Mouse (Mus musculus) heart, embryonic 13.5 days (tissue): ENCODE results near the gene Snrk. TPM values are rescaled to one million over a fixed set of nuclear protein-coding genes. Genes with fewer than 3 reads are reported as not detected.
A peak's percentile ranks its signal among the peaks of the same experiment; 100 is the strongest.

Experiments used
- ATAC-seq: fragments of 200-750 bp; cut with Nextera tagmentation; 2 replicates; pipeline ENCODE4 v1.8.0; 2017; ENCODE audit warnings: moderate TSS enrichment; ENCODE audit not compliant: insufficient number of reproducible peaks, low FRiP score, low TSS enrichment; ENCODE audit errors: extremely low read depth
- H3K27ac ChIP-seq: fragments of 300-500 bp; sonication (generic); replicated peaks from 2 replicates; pipeline ENCODE4 v1.5.1; 2015; ENCODE audit warnings: moderate library complexity, mild to moderate bottlenecking, inconsistent platforms
- H3K27me3 ChIP-seq: fragments of 300-500 bp; sonication (generic); replicated peaks from 2 replicates; pipeline ENCODE4 v1.6.1; 2015; ENCODE audit warnings: mild to moderate bottlenecking, inconsistent platforms
- H3K36me3 ChIP-seq: fragments of 300-500 bp; sonication (generic); 2 replicates; pipeline ENCODE4 v1.6.1; 2015; ENCODE audit warnings: mild to moderate bottlenecking, inconsistent platforms
- H3K4me1 ChIP-seq: fragments of 300-500 bp; sonication (generic); 2 replicates; pipeline ENCODE4 v1.6.1; 2015; ENCODE audit warnings: inconsistent platforms
- H3K4me2 ChIP-seq: fragments of 300-500 bp; sonication (generic); 2 replicates; pipeline ENCODE4 v1.6.1; 2015; ENCODE audit warnings: inconsistent platforms, mild to moderate bottlenecking, moderate library complexity
- H3K4me3 ChIP-seq: fragments of 300-500 bp; sonication (generic); 2 replicates; pipeline ENCODE4 v1.5.1; 2015; ENCODE audit warnings: moderate library complexity, mild to moderate bottlenecking, inconsistent platforms
- H3K9ac ChIP-seq: fragments of 300-500 bp; sonication (generic); 2 replicates; pipeline ENCODE4 v1.6.1; 2015; ENCODE audit warnings: inconsistent platforms, mild to moderate bottlenecking, moderate library complexity
- H3K9me3 ChIP-seq: fragments of 300-500 bp; sonication (generic); 2 replicates; pipeline ENCODE4 v1.6.1; 2016; ENCODE audit warnings: inconsistent platforms
- WGBS: fragments of 180-500 bp; shearing (Covaris S2); methylation state at CpG from one replicate; pipeline ENCODE4 v1.1.7; 2015; ENCODE audit warnings: mixed read lengths; 5-methylcytosine and 5-hydroxymethylcytosine counted together
- polyA plus RNA-seq: library from polyadenylated mRNA; unstranded; fragments of >200 nt; fragmentation: Nextera tagmentation; extraction: Ambion mirVana; gene quantifications from 2 replicates; pipeline ENCODE4 v1.2.1, GENCODE M21; 2015

Gene Snrk
- polyA plus RNA-seq, 1 experiment from 2014 or later = 38.0 TPM

- Histone ChIP-seq H3K27ac (peak overlapping the region; percentile 68), H3K4me1 (peaks cover 39% of the 10 kb centered on the region), H3K4me3 (no peak overlapping the region), H3K9me3 (no peaks in the 10 kb centered on the region), H3K4me2 (peak overlapping the region; percentile 1; the same call in 1 of the 2 replicates), H3K9ac (no peak overlapping the region), H3K36me3 (no peaks in the 10 kb centered on the region), H3K27me3 (no peaks in the 10 kb centered on the region)
- no peak for ATAC-seq
- WGBS = 36% methylated on average over 11 of the region's 11 CpGs
These were observed 88.6 kb downstream of the Snrk start for GRCm38 (mm10) chr9:122205543-122206200.

- H3K4me3 ChIP-seq = no peak overlapping the region
- ATAC-seq = no peak
- no peak overlapping the region for H3K9ac ChIP-seq
- H3K4me1 ChIP-seq = peaks cover 29% of the 10 kb centered on the region
- no peak overlapping the region for H3K27ac ChIP-seq
- H3K9me3 ChIP-seq = no peaks in the 10 kb centered on the region
- H3K4me2 ChIP-seq = no peak overlapping the region
- WGBS = 70% methylated on average over 4 of the region's 4 CpGs
- no peaks in the 10 kb centered on the region for H3K27me3 ChIP-seq
- no peaks in the 10 kb centered on the region for H3K36me3 ChIP-seq
These were observed 91.2 kb downstream of the Snrk start for GRCm38 (mm10) chr9:122208311-122208710.

GRCm38 (mm10) chr9:122215118-122215517 lies 98.1 kb downstream of the Snrk start:
- Histone ChIP-seq H3K4me2 (no peak overlapping the region), H3K27ac (no peak overlapping the region), H3K36me3 (no peaks in the 10 kb centered on the region), H3K4me1 (peaks cover 11% of the 10 kb centered on the region), H3K9me3 (no peaks in the 10 kb centered on the region), H3K9ac (no peak overlapping the region), H3K27me3 (no peaks in the 10 kb centered on the region), H3K4me3 (no peak overlapping the region)
- ATAC-seq = no peak

DNA sequence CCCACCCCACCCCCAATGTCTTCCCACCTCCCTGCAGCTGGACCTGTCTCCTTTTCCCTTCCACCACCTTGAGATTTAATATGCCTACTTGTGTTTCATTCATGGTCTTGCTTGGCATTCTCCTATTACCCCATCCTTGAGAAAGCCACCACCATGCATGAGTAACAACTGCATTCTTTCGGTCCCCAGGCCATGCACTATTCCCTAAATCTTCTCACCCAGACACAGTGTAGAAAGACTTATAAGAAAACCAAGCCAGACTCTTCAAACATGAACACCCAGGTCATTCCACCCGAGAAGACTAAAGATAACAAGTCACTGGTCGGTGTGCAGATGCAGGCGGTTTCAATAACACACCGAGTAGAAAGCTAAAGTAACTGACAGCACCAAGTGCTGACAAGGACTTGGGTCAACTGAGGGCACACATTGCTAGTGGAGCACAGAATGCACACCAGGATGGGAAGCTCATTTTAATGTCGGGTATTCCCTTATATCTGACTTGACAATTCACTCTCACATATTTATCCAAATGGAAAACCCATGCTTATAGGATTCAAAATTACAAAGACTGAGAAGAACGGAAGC lies 100.0 kb downstream of the Snrk start:
- Histone ChIP-seq H3K9ac (no peak overlapping the region), H3K9me3 (no peaks in the 10 kb centered on the region), H3K27ac (no peak overlapping the region), H3K4me1 (peaks cover 11% of the 10 kb centered on the region), H3K4me3 (no peak overlapping the region), H3K27me3 (no peaks in the 10 kb centered on the region), H3K4me2 (no peak overlapping the region), H3K36me3 (no peaks in the 10 kb centered on the region)
- no peak for ATAC-seq
- WGBS = 42% methylated on average over 7 of the region's 7 CpGs

Other genes with a start within 250 kb of the Snrk start
- gene Ackr2, start 218.9 kb upstream of the Snrk start, polyA plus RNA-seq = 0.64 and 0.79 TPM in 2 replicates
- not detected in 2 replicates for gene Cyp8b1, start 201.0 kb upstream of the Snrk start, polyA plus RNA-seq
- gene Fam198a, start 166.3 kb upstream of the Snrk start, polyA plus RNA-seq = 0.90 and 0.94 TPM in 2 replicates
- 11.7 and 12.4 TPM in 2 replicates for gene Pomgnt2, start 120.2 kb upstream of the Snrk start, polyA plus RNA-seq
- gene Ano10, start 177.2 kb downstream of the Snrk start, polyA plus RNA-seq = 29.2 and 30.8 TPM in 2 replicates
- gene Abhd5, start 234.3 kb downstream of the Snrk start, polyA plus RNA-seq = 16.7 and 19.6 TPM in 2 replicates